Mouse (Mus musculus) urinary bladder, postnatal 25 days (tissue): ENCODE results near the gene Gm13697.
"Not testable (repeated sequence)": the region's sequence is repeated elsewhere in the genome, so short reads cannot be mapped to it uniquely, and the experiment has no call there.

Experiments used
- DNase-seq: peaks from one replicate; pipeline ENCODE4 v3.0.0; 2022; ENCODE audit warnings: low spot score

Gm13697 gene

DNA sequence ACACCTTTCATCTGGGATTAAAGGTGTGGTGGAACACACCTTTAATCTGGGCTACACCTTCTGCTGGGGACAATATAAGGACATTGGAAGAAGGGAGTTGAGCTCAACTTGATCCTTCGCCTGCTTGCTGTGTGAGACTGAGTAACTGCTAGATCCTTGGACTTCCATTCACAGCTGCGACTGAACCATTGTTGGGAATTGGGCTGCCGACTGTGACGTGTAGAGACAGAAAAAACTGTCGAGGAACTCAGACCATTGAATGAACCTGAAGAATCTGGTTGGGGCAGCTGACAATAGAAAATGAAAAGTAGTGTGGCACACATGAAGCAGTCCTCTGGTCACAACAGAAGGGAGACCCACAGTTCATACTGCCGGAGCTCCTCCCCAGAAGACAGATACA lies at the start of gene Gm13697:
Gene Gm13697 (plus strand): TSS at position 301 of the 400 bp plus-strand sequence.
- not testable (repeated sequence) for DNase-seq

DNA sequence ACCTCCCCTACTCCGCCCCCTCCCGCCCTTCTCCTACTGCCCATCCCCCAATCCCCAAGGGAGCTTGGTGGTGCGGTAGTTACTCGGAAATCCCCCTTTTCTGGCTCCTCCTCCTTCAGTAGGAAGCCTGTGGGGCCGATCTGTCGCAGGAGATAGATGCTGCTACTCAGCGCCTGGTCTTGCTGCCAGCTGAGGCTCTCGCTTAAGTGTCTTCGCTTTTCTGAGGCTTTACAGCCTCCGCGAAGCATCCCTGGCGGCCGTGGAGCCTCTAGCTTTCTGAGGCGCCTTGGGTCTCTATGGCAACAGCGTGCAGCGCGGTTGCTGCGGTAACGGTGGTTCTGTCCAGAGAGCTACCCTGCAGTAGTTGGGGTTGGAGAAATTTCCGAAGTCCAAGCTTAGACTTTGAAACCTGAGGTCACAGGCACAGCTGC lies 43.6 kb upstream of the Gm13697 start, which contains the start of gene Zswim2:
Gene Zswim2 (minus strand): TSS at position 298 of the 431 bp plus-strand sequence.
- DNase-seq = peak; percentile 3

DNA sequence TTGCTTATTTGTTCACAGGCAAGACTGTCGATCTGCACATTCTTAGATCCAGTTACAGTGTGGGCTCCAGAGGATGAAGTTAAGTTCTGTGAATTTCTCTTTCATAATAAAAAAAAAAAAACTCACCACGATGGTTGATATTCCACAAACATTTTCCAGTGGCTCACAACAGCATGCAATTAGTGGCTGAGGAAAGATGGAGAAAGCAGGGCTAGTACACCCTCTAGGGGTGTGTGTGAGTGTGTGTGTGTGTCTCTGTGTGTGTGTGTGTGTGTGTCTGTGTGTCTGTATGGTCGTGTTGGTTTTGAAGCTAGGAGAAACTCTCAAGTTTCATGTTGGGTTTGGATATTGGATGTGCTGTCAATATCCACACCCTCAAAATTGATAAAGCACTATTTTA lies 43.2 kb upstream of the Gm13697 start:
- DNase-seq = no peak

DNA sequence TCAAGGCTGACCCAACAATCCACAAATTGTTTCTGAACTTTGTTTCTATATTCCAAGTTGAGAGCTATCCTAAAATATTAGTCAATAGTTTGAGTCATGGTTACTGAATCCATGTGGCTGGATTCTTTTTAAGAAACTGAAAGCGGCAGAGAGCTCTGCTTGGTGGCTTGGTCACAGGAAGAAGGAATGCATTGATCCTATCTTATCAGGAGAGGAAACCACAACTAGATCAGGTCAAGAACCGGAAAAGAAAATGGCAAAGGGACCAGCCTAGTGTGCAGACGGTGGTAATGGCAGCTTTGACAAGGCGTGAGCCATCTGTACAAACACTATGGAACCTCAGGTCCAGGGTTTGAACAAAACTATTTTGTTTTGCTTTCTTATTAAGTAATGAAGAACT lies 42.8 kb upstream of the Gm13697 start:
- no peak for DNase-seq

DNA sequence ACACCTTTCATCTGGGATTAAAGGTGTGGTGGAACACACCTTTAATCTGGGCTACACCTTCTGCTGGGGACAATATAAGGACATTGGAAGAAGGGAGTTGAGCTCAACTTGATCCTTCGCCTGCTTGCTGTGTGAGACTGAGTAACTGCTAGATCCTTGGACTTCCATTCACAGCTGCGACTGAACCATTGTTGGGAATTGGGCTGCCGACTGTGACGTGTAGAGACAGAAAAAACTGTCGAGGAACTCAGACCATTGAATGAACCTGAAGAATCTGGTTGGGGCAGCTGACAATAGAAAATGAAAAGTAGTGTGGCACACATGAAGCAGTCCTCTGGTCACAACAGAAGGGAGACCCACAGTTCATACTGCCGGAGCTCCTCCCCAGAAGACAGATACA lies 29.1 kb upstream of the Gm13697 start, which contains the start of gene Gm13698:
Gene Gm13698 (plus strand): TSS at position 301 of the 400 bp plus-strand sequence.
- not testable (repeated sequence) for DNase-seq

DNA sequence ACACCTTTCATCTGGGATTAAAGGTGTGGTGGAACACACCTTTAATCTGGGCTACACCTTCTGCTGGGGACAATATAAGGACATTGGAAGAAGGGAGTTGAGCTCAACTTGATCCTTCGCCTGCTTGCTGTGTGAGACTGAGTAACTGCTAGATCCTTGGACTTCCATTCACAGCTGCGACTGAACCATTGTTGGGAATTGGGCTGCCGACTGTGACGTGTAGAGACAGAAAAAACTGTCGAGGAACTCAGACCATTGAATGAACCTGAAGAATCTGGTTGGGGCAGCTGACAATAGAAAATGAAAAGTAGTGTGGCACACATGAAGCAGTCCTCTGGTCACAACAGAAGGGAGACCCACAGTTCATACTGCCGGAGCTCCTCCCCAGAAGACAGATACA lies 23.3 kb upstream of the Gm13697 start, which contains the start of gene Gm13693:
Gene Gm13693 (plus strand): TSS at position 301 of the 400 bp plus-strand sequence.
- DNase-seq = not testable (repeated sequence)

DNA sequence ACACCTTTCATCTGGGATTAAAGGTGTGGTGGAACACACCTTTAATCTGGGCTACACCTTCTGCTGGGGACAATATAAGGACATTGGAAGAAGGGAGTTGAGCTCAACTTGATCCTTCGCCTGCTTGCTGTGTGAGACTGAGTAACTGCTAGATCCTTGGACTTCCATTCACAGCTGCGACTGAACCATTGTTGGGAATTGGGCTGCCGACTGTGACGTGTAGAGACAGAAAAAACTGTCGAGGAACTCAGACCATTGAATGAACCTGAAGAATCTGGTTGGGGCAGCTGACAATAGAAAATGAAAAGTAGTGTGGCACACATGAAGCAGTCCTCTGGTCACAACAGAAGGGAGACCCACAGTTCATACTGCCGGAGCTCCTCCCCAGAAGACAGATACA lies 17.5 kb upstream of the Gm13697 start, which contains the start of gene Gm13695:
Gene Gm13695 (plus strand): TSS at position 301 of the 400 bp plus-strand sequence.
- DNase-seq = not testable (repeated sequence)

DNA sequence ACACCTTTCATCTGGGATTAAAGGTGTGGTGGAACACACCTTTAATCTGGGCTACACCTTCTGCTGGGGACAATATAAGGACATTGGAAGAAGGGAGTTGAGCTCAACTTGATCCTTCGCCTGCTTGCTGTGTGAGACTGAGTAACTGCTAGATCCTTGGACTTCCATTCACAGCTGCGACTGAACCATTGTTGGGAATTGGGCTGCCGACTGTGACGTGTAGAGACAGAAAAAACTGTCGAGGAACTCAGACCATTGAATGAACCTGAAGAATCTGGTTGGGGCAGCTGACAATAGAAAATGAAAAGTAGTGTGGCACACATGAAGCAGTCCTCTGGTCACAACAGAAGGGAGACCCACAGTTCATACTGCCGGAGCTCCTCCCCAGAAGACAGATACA lies 11.7 kb upstream of the Gm13697 start, which contains the start of gene Gm13696:
Gene Gm13696 (plus strand): TSS at position 301 of the 400 bp plus-strand sequence.
- not testable (repeated sequence) for DNase-seq

DNA sequence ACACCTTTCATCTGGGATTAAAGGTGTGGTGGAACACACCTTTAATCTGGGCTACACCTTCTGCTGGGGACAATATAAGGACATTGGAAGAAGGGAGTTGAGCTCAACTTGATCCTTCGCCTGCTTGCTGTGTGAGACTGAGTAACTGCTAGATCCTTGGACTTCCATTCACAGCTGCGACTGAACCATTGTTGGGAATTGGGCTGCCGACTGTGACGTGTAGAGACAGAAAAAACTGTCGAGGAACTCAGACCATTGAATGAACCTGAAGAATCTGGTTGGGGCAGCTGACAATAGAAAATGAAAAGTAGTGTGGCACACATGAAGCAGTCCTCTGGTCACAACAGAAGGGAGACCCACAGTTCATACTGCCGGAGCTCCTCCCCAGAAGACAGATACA lies 5.9 kb upstream of the Gm13697 start, which contains the start of gene Gm13694:
Gene Gm13694 (plus strand): TSS at position 301 of the 400 bp plus-strand sequence.
- DNase-seq = not testable (repeated sequence)

DNA sequence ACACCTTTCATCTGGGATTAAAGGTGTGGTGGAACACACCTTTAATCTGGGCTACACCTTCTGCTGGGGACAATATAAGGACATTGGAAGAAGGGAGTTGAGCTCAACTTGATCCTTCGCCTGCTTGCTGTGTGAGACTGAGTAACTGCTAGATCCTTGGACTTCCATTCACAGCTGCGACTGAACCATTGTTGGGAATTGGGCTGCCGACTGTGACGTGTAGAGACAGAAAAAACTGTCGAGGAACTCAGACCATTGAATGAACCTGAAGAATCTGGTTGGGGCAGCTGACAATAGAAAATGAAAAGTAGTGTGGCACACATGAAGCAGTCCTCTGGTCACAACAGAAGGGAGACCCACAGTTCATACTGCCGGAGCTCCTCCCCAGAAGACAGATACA lies 5.7 kb downstream of the Gm13697 start, which contains the start of gene Gm13691:
Gene Gm13691 (plus strand): TSS at position 301 of the 400 bp plus-strand sequence.
- not testable (repeated sequence) for DNase-seq

DNA sequence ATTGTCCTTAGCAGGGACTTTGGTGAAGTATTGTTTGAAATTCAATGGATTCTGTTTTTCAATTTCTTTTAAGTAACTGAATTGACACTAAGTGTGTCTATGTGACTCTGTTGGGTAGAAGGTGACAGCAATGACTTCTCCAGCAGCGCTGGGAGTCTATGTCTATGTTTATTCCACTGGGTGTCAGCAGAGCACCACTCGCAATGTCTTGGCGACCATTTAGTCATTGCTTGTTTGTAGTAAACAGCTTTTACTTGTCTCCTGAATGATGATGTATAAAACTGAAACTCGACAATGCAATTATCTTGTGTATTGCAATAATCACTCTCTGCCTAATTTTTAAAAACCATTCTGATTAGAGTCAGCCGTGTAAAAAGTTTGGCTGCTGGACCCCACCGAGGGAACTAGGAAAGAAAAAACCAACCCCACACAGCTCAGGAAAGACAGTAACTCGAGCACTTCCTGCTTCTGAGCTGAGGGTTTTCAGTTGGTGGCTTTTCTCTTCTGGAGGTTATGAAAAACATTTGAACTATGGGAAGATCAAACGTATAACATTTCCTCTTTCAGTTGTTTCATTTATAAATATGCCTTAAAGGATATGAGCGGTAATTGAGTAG lies 9.2 kb downstream of the Gm13697 start:
- DNase-seq = not testable (repeated sequence)

DNA sequence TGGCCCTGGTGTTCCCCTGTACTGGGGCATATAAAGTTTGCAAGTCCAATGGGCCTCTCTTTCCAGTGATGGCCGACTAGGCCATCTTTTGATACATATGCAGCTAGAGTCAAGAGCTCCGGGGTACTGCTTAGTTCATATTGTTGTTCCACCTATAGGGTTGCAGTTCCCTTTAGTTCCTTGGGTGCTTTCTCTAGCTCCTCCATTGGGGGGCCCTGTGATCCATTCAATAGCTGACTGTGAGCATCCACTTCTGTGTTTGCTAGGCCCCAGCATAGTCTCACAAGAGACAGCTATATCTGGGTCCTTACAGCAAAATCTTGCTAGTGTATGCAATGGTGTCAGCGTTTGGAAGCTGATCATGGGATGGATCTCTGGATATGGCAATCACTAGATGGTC lies 10.0 kb downstream of the Gm13697 start:
- not testable (repeated sequence) for DNase-seq

DNA sequence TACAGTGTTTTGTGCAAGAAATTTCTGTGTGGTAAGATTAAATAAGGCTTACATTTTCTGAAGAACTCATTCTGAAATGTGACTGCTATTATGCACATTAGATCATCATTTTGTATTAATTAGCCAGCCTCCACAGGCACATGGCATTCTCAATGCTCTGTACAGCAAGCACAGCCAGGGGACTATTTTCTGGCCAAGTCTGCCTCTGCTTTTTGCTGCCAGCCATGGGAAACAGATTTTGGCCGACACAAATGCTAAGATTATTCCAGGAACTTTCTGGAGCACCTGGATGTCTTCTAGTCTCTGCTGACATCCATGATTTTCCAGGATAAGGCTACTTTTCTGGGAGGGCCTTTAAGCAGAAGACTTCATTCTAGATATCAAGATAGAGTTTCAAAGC lies 24.4 kb downstream of the Gm13697 start:
- DNase-seq = no peak

DNA sequence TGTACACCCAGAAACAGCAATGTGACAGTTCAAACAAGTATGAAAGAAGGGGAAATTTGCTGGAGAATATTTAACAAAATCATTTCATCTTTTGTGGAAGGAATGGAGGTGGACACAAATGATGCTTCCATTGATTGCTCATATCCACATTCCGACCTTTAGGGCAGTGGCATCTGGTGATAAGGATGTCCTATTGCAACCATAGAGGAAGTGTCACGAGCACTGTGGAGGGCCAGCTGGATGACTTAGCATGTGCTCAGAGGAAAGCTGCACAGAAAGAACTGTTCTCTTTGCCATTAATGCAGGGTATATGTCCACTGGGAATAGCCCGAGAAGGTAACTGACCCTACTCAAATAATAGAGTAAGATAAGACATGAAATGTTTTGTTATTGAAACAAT lies 25.3 kb downstream of the Gm13697 start:
- DNase-seq = no peak

DNA sequence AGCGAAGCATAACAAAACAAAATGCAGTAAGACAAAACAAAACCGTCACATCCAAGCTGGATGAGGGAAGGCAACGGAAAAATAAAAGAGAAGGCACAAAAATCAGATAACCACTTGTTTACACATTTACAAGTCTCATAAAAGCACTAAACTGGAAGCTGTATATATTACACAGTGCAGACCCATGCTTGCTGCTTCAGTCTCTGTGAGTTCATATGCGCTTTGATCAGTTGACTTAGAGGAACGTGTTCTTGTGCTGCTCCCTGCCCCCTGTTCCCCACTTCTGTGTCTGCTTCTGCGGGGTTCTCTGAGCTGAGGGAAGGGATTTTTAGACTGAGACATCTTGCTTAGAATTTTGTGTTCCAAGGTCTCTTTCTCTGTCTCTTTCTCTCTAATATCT lies 30.0 kb downstream of the Gm13697 start:
- DNase-seq = no peak

DNA sequence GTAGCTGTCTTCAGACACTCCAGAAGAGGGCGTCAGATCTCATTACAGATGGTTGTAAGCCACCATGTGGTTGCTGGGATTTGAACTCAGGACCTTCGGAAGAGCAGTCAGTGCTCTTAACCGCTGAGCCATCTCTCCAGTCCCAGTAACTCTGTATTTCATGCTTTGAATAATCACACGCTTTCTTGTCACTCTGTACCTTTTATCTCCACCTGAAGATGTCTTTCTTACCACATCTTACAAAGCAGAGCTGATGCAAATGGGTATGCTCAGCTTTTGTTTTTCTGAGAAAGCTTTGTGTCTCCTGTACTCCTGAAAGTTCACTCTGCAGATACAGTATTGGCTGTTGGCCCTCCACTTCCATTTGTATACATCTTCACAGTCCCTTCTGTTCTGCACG lies 31.7 kb downstream of the Gm13697 start:
- not testable (repeated sequence) for DNase-seq

DNA sequence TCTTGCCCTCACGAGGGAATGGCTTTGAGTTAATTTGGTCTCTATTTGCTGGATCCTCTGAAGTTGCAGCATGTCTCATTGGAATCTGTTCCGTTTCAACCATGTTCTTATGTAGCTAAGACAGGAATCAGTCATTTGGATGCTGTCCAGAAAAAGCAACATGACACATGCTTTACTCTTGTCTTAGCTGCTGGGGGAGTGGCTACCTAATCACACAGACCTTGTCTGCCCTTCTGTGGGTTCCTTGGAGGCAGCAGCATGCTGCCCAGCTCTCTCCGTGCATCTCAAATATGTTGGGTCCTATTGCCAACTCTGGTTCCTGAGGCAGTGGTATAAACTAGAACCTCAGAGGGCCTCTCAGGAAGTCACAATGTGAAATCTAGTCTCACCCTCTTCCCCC lies 33.8 kb downstream of the Gm13697 start:
- DNase-seq = no peak

DNA sequence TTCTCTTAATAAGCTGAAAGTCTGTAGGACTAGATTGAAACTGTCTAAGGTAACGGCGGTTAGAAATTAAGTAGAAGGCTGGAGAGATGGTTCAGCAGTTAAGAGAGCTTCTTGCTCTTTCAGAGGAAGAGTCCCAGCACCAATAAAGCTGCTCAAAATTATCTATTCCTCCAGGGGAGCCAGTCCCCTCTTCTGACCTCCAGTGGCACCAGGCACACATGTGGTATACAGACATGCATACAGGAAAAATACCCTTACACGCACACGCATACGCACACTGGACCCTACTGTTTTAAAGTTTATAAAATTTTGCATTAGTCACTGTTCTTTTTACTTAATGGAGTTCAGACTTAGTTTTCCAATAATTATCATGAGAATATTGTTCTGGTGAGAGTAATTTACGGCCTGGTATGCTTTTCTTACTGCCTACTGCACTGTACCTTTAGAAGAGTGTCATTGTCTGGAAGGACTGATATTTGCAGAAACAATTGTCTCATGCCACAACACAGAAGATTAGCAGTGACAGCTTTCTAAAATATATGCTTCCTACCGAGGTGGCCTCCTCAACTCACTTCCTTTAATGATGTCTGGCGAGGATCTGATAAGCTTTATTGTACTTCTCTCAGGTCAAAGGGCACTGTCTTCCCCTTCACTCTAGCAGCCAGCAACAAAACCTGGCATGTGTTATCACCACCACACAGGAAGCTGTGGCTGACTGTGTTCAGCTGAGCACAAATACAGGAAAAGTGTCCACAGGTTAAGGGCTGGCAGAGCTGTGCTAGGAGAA lies 35.2 kb downstream of the Gm13697 start:
- no peak for DNase-seq

DNA sequence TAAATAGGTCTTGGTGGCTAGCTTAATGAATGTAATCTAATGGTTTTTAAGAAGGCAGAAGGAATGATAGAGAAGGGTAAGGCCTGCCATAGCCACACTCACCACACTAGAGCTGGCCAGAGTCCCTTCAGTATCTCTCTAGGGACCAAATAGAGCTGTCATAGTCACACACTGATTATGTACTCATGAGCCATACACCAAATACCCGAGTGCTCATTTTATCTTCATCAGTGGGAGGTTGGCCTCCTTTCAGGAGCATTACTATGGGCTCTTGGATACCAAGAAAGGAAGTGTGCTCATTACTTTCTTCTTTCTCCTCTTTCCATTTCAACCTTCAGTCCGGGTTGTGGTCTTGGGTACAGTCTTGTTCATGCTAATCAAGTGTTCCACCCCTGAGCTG lies 37.4 kb downstream of the Gm13697 start:
- no peak for DNase-seq

DNA sequence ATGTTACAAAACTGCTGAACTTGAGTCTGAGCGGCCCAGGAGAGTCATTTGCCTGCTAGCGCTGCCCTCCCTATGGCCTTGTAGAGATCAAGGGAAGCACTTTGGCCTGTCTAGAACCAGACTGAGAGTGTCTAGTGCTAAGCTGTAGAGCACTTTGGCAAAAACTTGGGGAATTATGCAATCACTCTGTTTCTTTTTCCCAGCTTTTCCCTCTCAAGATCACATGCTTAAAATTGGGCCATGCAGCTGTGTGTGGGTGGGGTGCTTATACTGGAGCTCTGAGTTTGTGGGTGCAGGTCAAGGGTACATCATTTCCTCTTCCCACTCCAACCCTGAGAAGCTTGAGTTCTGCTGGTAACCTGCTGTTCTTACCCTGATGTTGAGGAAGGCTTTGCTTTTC lies 38.4 kb downstream of the Gm13697 start:
- no peak for DNase-seq

DNA sequence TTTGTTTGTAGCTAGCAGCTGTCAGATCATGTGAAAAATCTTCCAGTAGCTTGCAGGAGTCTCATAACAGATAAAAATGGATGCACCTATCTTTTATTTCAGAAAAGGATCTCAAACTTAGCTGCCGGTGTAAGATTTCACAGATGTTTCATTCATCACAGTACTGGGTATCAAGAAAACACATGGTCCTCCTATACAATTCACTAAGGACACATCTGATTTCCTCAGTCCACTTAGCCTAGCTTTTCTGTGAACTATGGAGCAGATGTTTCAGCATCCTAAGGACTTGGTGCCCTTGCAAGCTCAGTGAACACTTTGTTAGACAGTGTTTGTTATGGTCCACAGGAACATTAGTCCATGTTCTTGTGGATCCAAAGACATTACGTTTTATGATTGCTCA lies 38.8 kb downstream of the Gm13697 start:
- no peak for DNase-seq

DNA sequence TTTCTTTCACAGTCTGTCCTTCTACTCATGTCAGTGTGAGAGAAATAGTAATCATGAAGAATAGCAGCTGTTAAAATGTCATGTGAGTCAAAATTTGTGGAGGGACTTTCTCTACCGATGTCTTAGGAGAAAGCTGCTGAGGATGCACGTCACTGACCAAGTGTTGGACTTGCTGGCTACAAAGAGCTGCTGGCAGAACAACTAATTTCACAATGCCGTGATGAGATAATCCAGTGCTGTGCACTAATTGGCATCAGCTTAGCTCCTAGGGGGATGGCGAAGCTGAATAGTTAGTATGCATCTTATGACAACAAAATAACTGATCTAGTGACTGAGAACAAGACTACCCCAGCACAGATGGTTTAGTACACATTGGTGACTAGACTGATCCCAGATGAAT lies 40.7 kb downstream of the Gm13697 start:
- DNase-seq = no peak

DNA sequence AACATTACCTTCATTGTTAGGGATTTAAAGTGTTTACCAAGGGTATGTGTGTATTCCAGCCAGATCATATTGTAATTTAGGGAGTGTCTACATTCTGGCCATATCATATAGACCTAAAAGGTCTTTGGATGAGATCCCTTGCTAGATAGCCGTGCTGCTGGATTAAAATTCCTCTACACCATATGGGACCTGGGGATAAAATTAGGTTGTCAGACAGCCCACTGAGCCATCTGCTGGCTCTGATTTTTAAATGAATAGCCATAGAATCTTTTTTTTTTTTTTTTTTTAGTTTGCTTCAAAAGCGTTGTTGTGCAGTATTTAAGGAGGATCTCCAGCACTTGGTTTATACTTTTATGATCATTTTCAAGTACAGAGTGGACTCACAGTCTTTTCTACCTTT lies 48.0 kb downstream of the Gm13697 start:
- no peak for DNase-seq
